Mouse (Mus musculus) embryonic facial prominence, embryonic 14.5 days (tissue): ENCODE measurements at regions not wholly inside any gene's neighbourhood (a gene's known extent, or its start where the extent isn't known, plus 50 kb on each side); places are given as distances from the start of the nearest gene placed in this dataset.

ENCODE experiments used
- ATAC-seq: fragments of 200-750 bp; cut with Nextera tagmentation; 2 replicates; pipeline ENCODE4 v1.8.0; 2017; ENCODE audit warnings: low read depth, moderate number of reproducible peaks, moderate TSS enrichment
- DNase-seq: peaks from one replicate; pipeline ENCODE4 v3.0.0-alpha.2; 2015; ENCODE audit warnings: low spot score
- H3K27ac ChIP-seq: fragments of 300-500 bp; sonication (generic); replicated peaks from 2 replicates; pipeline ENCODE4 v1.5.1; 2014; ENCODE audit warnings: low read depth, mild to moderate bottlenecking, low read length, moderate library complexity
- H3K27me3 ChIP-seq: fragments of 300-500 bp; sonication (generic); replicated peaks from 2 replicates; pipeline ENCODE4 v1.6.1; 2014; ENCODE audit warnings: low read length; ENCODE audit not compliant: control insufficient read depth, insufficient read depth
- H3K36me3 ChIP-seq: fragments of 300-500 bp; sonication (generic); 2 replicates; pipeline ENCODE4 v1.6.1; 2014; ENCODE audit warnings: low read length, mixed read lengths; ENCODE audit not compliant: control insufficient read depth, insufficient read depth
- H3K4me1 ChIP-seq: fragments of 300-500 bp; sonication (generic); 2 replicates; pipeline ENCODE4 v1.6.1; 2014; ENCODE audit warnings: antibody characterized with exemption, low read length; ENCODE audit not compliant: control insufficient read depth, insufficient read depth
- H3K4me2 ChIP-seq: fragments of 300-500 bp; sonication (generic); 2 replicates; pipeline ENCODE4 v1.6.1; 2014; ENCODE audit warnings: low read depth, mild to moderate bottlenecking, low read length, moderate library complexity, mixed read lengths
- H3K4me3 ChIP-seq: fragments of 300-500 bp; sonication (generic); 2 replicates; pipeline ENCODE4 v1.5.1; 2014; ENCODE audit warnings: low read depth, mild to moderate bottlenecking, low read length
- H3K9ac ChIP-seq: fragments of 300-500 bp; sonication (generic); 2 replicates; pipeline ENCODE4 v1.6.1; 2014; ENCODE audit warnings: low read depth, mild to moderate bottlenecking, low read length, moderate library complexity, mixed read lengths
- H3K9me3 ChIP-seq: fragments of 300-500 bp; sonication (generic); 2 replicates; pipeline ENCODE4 v1.6.1; 2016; ENCODE audit warnings: low read length; ENCODE audit not compliant: control insufficient read depth
- WGBS: fragments of 180-500 bp; shearing (Covaris S2); extraction: QIAGEN DNeasy Blood & Tissue Kit; methylation state at CpG from one replicate; pipeline ENCODE4 v1.1.7; 2014; 5-methylcytosine and 5-hydroxymethylcytosine counted together

DNA sequence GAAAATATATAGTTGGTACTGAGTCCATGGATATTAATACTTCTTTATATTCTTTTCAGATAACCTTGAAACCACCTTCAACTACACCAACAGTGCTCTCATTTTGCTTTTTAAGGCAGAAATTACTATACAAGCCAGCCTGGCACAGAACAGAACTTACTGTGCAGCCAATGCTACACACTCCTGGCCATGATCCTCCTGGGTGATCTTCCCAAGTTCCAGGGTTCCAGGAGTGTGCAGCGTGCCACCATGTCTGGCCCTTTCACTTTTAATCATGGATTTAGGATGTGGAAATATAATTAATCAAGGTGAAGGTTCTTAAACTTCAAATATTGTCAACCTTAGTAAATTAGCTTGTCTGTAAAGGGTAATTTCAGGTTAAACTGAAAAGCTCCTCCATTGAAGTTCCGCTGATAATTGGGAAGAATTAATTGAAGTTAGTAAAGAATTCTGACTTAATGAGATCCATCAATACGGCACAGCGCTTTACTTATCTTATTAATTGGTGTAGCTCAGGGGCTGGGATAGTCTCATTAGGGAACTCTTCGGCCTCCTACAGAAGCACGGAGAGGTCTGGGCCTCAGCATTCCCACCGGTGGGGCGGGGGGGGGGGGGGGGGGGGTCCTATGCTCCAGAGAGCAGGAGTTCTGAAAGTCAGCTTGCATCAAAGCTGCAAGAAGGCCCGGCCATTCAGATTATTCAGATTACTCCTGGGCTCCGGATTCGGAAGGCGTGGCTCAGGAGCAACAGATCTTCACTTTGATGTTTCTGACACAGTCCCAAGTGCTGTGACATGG, 166.1 kb upstream of the Spats2l start:
- H3K27me3 ChIP-seq = no peaks in the 10 kb centered on the region
- no peak overlapping the region for H3K4me2 ChIP-seq
- no peaks in the 10 kb centered on the region for H3K9me3 ChIP-seq
- H3K27ac ChIP-seq = no peak overlapping the region
- DNase-seq (peak; percentile 25), ATAC-seq (peak; percentile 63; the same call in 1 of the 2 replicates)
- H3K4me1 ChIP-seq = peaks cover 11% of the 10 kb centered on the region; the same call in 1 of the 2 replicates
- WGBS = 51% methylated on average over 11 of the region's 12 CpGs
- H3K4me3 ChIP-seq = no peak overlapping the region
- no peak overlapping the region for H3K9ac ChIP-seq
- H3K36me3 ChIP-seq = no peaks in the 10 kb centered on the region

GRCm38 (mm10) chr1:57608423-57608679, 165.6 kb upstream of the Spats2l start:
- DNase-seq = no peak
- 20% methylated on average over 2 of the region's 2 CpGs for WGBS
- ATAC-seq = peak; percentile 64; the same call in 1 of the 2 replicates

GRCm38 (mm10) chr1:57609307-57609706, 164.7 kb upstream of the Spats2l start:
- 41% methylated on average over 6 of the region's 6 CpGs for WGBS
- no peaks in the 10 kb centered on the region for H3K9me3 ChIP-seq
- H3K36me3 ChIP-seq = no peaks in the 10 kb centered on the region
- H3K4me2 ChIP-seq = no peak overlapping the region
- H3K27ac ChIP-seq = no peak overlapping the region
- H3K4me3 ChIP-seq = no peak overlapping the region
- no peaks in the 10 kb centered on the region for H3K27me3 ChIP-seq
- peaks cover 18% of the 10 kb centered on the region for H3K4me1 ChIP-seq
- DNase-seq (peak; percentile 15), ATAC-seq (no peak)
- no peak overlapping the region for H3K9ac ChIP-seq

More at GRCm38 (mm10) chr1:57608423-57608679, 165.6 kb upstream of the Spats2l start:
- Histone ChIP-seq H3K9me3 (no peaks in the 10 kb centered on the region), H3K36me3 (no peaks in the 10 kb centered on the region), H3K27me3 (no peaks in the 10 kb centered on the region), H3K4me2 (no peak overlapping the region), H3K27ac (no peak overlapping the region), H3K4me3 (no peak overlapping the region), H3K9ac (no peak overlapping the region), H3K4me1 (peaks cover 16% of the 10 kb centered on the region)

DNA sequence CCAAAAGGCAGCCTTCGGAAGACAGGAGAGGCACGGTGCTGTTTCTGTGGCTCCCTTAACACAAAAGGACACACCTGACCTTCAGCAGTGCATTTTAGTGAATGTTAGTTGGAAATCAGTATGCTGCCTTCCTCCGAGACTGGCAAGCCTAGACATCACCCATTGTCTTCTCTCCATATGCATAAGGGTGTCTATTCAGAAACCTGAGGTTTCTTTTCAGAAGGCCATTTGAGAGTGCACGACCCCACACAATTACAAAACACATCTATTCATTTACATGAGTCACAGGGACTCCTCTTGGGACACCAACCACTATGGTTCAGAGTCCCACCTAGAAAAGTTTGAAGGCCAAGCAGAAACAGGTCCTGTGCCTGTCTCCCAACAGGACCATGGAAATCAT, 161.8 kb upstream of the Spats2l start:
- H3K27ac ChIP-seq = no peak overlapping the region
- H3K9me3 ChIP-seq = peaks cover 9% of the 10 kb centered on the region
- no peak overlapping the region for H3K4me3 ChIP-seq
- H3K4me2 ChIP-seq = no peak overlapping the region
- no peak for DNase-seq
- H3K9ac ChIP-seq = no peak overlapping the region
- ATAC-seq = no peak
- no peaks in the 10 kb centered on the region for H3K27me3 ChIP-seq
- H3K36me3 ChIP-seq = no peaks in the 10 kb centered on the region
- peaks cover 18% of the 10 kb centered on the region for H3K4me1 ChIP-seq
- WGBS = 75% methylated on average over 4 of the region's 4 CpGs

DNA sequence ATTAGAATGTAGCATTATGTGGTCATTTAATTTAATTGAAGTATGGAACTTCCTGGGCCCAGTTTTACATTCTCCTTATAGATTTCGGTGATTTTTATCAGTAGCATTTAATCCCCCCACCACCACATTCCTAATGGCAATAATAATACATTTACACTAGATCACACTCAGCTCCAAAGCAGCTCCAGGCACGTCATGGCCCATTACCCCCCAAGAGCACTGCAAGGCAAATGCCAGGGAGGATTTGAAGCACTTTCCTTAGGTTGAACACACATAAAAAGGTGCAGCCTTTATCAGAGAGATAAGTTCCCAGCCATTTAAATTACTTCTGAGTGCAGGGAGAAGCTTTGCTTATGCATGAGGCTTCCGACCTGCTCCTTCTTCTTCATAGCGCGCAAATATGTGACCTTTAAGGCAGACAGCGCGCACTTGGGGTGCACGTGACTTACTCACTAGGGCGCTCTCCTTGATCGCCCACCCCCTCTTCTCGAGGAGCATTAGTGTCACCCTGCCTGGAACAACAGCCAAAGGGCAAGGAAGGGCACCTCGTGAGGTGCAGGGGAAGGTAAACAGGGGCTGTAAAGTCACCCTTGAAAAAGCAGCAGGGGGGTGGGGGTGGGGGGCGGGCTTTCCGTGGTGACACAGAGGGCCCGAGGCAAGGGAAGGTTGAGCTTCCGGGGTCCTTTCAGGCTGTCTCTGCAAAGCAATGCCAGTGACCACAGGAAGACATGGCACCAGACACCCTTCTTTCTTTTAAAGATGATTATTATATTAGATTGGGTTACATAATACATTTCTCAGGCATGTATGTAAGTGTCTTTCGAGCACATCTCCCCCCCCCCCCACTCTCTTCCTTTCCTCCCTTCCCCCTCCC, 160.8 kb upstream of the Spats2l start:
- ATAC-seq = 0 out of 2 replicates have a peak, but pooled peaks have one; percentile 41
- Histone ChIP-seq H3K27ac (no peak overlapping the region), H3K36me3 (no peaks in the 10 kb centered on the region), H3K27me3 (no peaks in the 10 kb centered on the region), H3K9ac (0 out of 2 replicates have a peak overlapping the region, but pooled peaks have one; percentile 30), H3K4me2 (peak overlapping the region; percentile 45), H3K9me3 (peaks cover 9% of the 10 kb centered on the region), H3K4me1 (peaks cover 18% of the 10 kb centered on the region), H3K4me3 (no peak overlapping the region)
- peak; percentile 12 for DNase-seq
- 17% methylated on average over 17 of the region's 17 CpGs for WGBS

DNA sequence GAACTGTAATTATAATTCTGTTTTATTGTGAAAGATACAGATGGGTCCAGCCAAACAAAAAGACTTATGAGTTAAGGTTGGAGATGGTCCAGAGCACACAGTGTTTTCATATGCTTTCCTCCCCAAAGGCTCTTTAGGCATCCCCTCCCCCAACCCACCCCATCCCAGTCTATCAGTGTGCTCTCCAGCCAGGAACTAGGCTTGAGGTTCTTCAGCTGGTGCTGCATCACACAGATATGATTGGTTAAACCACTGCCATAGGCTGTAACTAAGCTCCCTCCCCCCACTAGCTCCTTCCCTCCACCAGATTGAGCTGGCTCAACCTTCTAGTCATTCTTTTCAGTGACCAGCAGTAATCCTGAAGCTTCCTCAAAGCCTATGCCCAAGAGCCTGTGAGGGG, 158.8 kb upstream of the Spats2l start:
- ATAC-seq (no peak), DNase-seq (no peak)
- Histone ChIP-seq H3K4me2 (no peak overlapping the region), H3K36me3 (no peaks in the 10 kb centered on the region), H3K4me1 (peaks cover 9% of the 10 kb centered on the region), H3K4me3 (no peak overlapping the region), H3K27ac (no peak overlapping the region), H3K9me3 (peaks cover 9% of the 10 kb centered on the region), H3K27me3 (no peaks in the 10 kb centered on the region), H3K9ac (no peak overlapping the region)

GRCm38 (mm10) chr1:57617316-57617715, 156.6 kb upstream of the Spats2l start:
- Histone ChIP-seq H3K9me3 (peaks cover 9% of the 10 kb centered on the region), H3K27ac (no peak overlapping the region), H3K27me3 (no peaks in the 10 kb centered on the region), H3K9ac (no peak overlapping the region), H3K4me3 (no peak overlapping the region), H3K36me3 (no peaks in the 10 kb centered on the region), H3K4me2 (no peak overlapping the region), H3K4me1 (peaks cover 9% of the 10 kb centered on the region)
- no peak for DNase-seq
- 87% methylated on average over 3 of the region's 3 CpGs for WGBS
- ATAC-seq = no peak

- Histone ChIP-seq H3K4me3 (no peak overlapping the region), H3K9ac (no peak overlapping the region), H3K36me3 (no peaks in the 10 kb centered on the region), H3K4me2 (no peak overlapping the region), H3K4me1 (no peaks in the 10 kb centered on the region), H3K27me3 (no peaks in the 10 kb centered on the region), H3K9me3 (no peaks in the 10 kb centered on the region), H3K27ac (no peak overlapping the region)
- DNase-seq = no peak
- 81% methylated on average over 9 of the region's 9 CpGs for WGBS
- no peak for ATAC-seq
Measured at GRCm38 (mm10) chr1:57622561-57622960, 151.4 kb upstream of the Spats2l start.
